Mouse (Mus musculus): ENCODE results near the gene Gadd45b. TPM values are rescaled to one million over a fixed set of nuclear protein-coding genes. Genes with fewer than 3 reads are reported as not detected.

The Gadd45b gene
- polyA plus RNA-seq, 1 experiment from 2014 or later, result 1.8 TPM

GRCm38 (mm10) chr10:80899591-80900317 lies 30.1 kb upstream of the Gadd45b start:
- WGBS (ENCODE audit: insufficient replicate concordance), result 13% methylated on average over 25 of the region's 25 CpGs
- Histone ChIP-seq H3K9me3 (replicated peaks) (no peaks in the 10 kb centered on the region), H3K9ac (peak overlapping the region; percentile 83), H3K36me3 (peaks cover 45% of the 10 kb centered on the region), H3K4me1 (replicated peaks) (peaks cover 37% of the 10 kb centered on the region), H3K27ac (peak overlapping the region; percentile 86), H3K4me2 (peak overlapping the region; percentile 89), H3K4me3 (replicated peaks) (peak overlapping the region; percentile 79), H3K27me3 (no peaks in the 10 kb centered on the region)
- no peak for ATAC-seq (ENCODE audit: low read depth)
- no peak for DNase-seq

- H3K27ac ChIP-seq, result peak within 1 kb of the TSS; percentile 86
- peak within 1 kb of the TSS; percentile 83 for H3K9ac ChIP-seq
- H3K9me3 ChIP-seq (replicated peaks), result no peaks in the 10 kb centered on the region
- peak; percentile 92 for ATAC-seq (ENCODE audit: low read depth)
- under 1% methylated on average over 72 of the region's 72 CpGs for WGBS (ENCODE audit: insufficient replicate concordance)
- peaks cover 37% of the 10 kb centered on the region for H3K4me1 ChIP-seq (replicated peaks)
- peak; percentile 98 for DNase-seq
- H3K4me3 ChIP-seq (replicated peaks), result peak within 1 kb of the TSS; percentile 79
- H3K36me3 ChIP-seq, result peaks cover 53% of the 10 kb centered on the region
- H3K27me3 ChIP-seq, result no peaks in the 10 kb centered on the region
- peak within 1 kb of the TSS; percentile 89 for H3K4me2 ChIP-seq
These were observed 29.3 kb upstream of the Gadd45b start, which contains the start of gene Timm13 for GRCm38 (mm10) chr10:80900318-80901247. Timm13 (minus strand) TSS chr10:80900969.

- Histone ChIP-seq H3K36me3 (peaks cover 62% of the 10 kb centered on the region), H3K4me1 (replicated peaks) (peaks cover 37% of the 10 kb centered on the region), H3K27me3 (no peaks in the 10 kb centered on the region), H3K4me2 (peak overlapping the region; percentile 89), H3K4me3 (replicated peaks) (peak overlapping the region; percentile 79), H3K9me3 (replicated peaks) (no peaks in the 10 kb centered on the region), H3K9ac (peak overlapping the region; percentile 44), H3K27ac (peak overlapping the region; percentile 68)
- ATAC-seq (ENCODE audit: low read depth), result no peak
- 86% methylated on average over 19 of the region's 19 CpGs for WGBS (ENCODE audit: insufficient replicate concordance)
- DNase-seq, result no peak
These were observed 28.2 kb upstream of the Gadd45b start for GRCm38 (mm10) chr10:80901409-80902272.

GRCm38 (mm10) chr10:80902273-80902940 lies 27.5 kb upstream of the Gadd45b start:
- Histone ChIP-seq H3K4me2 (no peak overlapping the region), H3K9ac (no peak overlapping the region), H3K9me3 (replicated peaks) (no peaks in the 10 kb centered on the region), H3K27ac (no peak overlapping the region), H3K4me3 (replicated peaks) (no peak overlapping the region), H3K4me1 (replicated peaks) (peaks cover 34% of the 10 kb centered on the region), H3K36me3 (peaks cover 66% of the 10 kb centered on the region), H3K27me3 (no peaks in the 10 kb centered on the region)
- ATAC-seq (ENCODE audit: low read depth) (no peak), DNase-seq (no peak)
- WGBS (ENCODE audit: insufficient replicate concordance), result 86% methylated on average over 9 of the region's 9 CpGs

GRCm38 (mm10) chr10:80903282-80903681 lies 26.6 kb upstream of the Gadd45b start:
- peaks cover 67% of the 10 kb centered on the region for H3K36me3 ChIP-seq
- WGBS (ENCODE audit: insufficient replicate concordance), result 86% methylated on average over 10 of the region's 10 CpGs
- DNase-seq (no peak), ATAC-seq (ENCODE audit: low read depth) (no peak)
- no peak overlapping the region for H3K9ac ChIP-seq
- H3K27me3 ChIP-seq, result no peaks in the 10 kb centered on the region
- H3K27ac ChIP-seq, result no peak overlapping the region
- peaks cover 26% of the 10 kb centered on the region for H3K4me1 ChIP-seq (replicated peaks)
- no peak overlapping the region for H3K4me2 ChIP-seq
- H3K9me3 ChIP-seq (replicated peaks), result no peaks in the 10 kb centered on the region
- H3K4me3 ChIP-seq (replicated peaks), result no peak overlapping the region

GRCm38 (mm10) chr10:80904004-80904693 lies 25.7 kb upstream of the Gadd45b start:
- peaks cover 17% of the 10 kb centered on the region for H3K4me1 ChIP-seq (replicated peaks)
- H3K4me3 ChIP-seq (replicated peaks), result no peak overlapping the region
- peaks cover 67% of the 10 kb centered on the region for H3K36me3 ChIP-seq
- ATAC-seq (ENCODE audit: low read depth), result no peak
- no peak overlapping the region for H3K27ac ChIP-seq
- no peaks in the 10 kb centered on the region for H3K27me3 ChIP-seq
- no peak overlapping the region for H3K4me2 ChIP-seq
- no peaks in the 10 kb centered on the region for H3K9me3 ChIP-seq (replicated peaks)
- 86% methylated on average over 28 of the region's 28 CpGs for WGBS (ENCODE audit: insufficient replicate concordance)
- H3K9ac ChIP-seq, result no peak overlapping the region
- no peak for DNase-seq

GRCm38 (mm10) chr10:80904709-80905108 lies 25.2 kb upstream of the Gadd45b start:
- Histone ChIP-seq H3K9me3 (replicated peaks) (no peaks in the 10 kb centered on the region), H3K4me1 (replicated peaks) (peaks cover 11% of the 10 kb centered on the region), H3K4me2 (no peak overlapping the region), H3K4me3 (replicated peaks) (no peak overlapping the region), H3K9ac (no peak overlapping the region), H3K27me3 (no peaks in the 10 kb centered on the region), H3K36me3 (peaks cover 67% of the 10 kb centered on the region), H3K27ac (no peak overlapping the region)
- 86% methylated on average over 11 of the region's 11 CpGs for WGBS (ENCODE audit: insufficient replicate concordance)
- no peak for ATAC-seq (ENCODE audit: low read depth)
- no peak for DNase-seq

GRCm38 (mm10) chr10:80909375-80910162 lies 20.3 kb upstream of the Gadd45b start:
- H3K27ac ChIP-seq, result no peak overlapping the region
- H3K27me3 ChIP-seq, result no peaks in the 10 kb centered on the region
- peaks cover 78% of the 10 kb centered on the region for H3K36me3 ChIP-seq
- 83% methylated on average over 22 of the region's 22 CpGs for WGBS (ENCODE audit: insufficient replicate concordance)
- H3K9ac ChIP-seq, result no peak overlapping the region
- DNase-seq, result no peak
- H3K4me2 ChIP-seq, result no peak overlapping the region
- peaks cover 14% of the 10 kb centered on the region for H3K4me1 ChIP-seq (replicated peaks)
- no peaks in the 10 kb centered on the region for H3K9me3 ChIP-seq (replicated peaks)
- no peak overlapping the region for H3K4me3 ChIP-seq (replicated peaks)
- ATAC-seq (ENCODE audit: low read depth), result no peak

- peaks cover 62% of the 10 kb centered on the region for H3K36me3 ChIP-seq
- no peak for ATAC-seq (ENCODE audit: low read depth)
- H3K4me1 ChIP-seq (replicated peaks), result peaks cover 32% of the 10 kb centered on the region
- no peak overlapping the region for H3K4me2 ChIP-seq
- no peak overlapping the region for H3K9ac ChIP-seq
- H3K27ac ChIP-seq, result no peak overlapping the region
- 81% methylated on average over 4 of the region's 4 CpGs for WGBS (ENCODE audit: insufficient replicate concordance)
- no peak for DNase-seq
- H3K9me3 ChIP-seq (replicated peaks), result no peaks in the 10 kb centered on the region
- H3K27me3 ChIP-seq, result no peaks in the 10 kb centered on the region
- no peak overlapping the region for H3K4me3 ChIP-seq (replicated peaks)
These were observed 18.5 kb upstream of the Gadd45b start for GRCm38 (mm10) chr10:80911354-80911753.
